Mouse (Mus musculus) ES-Bruce4 (cell line): ENCODE measurements at regions not wholly inside any gene's neighbourhood (a gene's known extent, or its start where the extent isn't known, plus 50 kb on each side); places are given as distances from the start of the nearest gene placed in this dataset.

ENCODE experiments used
- H3K27ac ChIP-seq: 2 replicates; pipeline ENCODE4 v1.5.1; 2012; ENCODE audit warnings: low read length, inconsistent platforms; ENCODE audit not compliant: insufficient read depth
- H3K27me3 ChIP-seq: 2 replicates; pipeline ENCODE4 v1.6.1; 2012; ENCODE audit warnings: mild to moderate bottlenecking, low read length, inconsistent platforms; ENCODE audit not compliant: control insufficient read depth, poor library complexity, insufficient read depth, severe bottlenecking
- H3K36me3 ChIP-seq: 2 replicates; pipeline ENCODE4 v1.6.1; 2012; ENCODE audit warnings: inconsistent platforms, mild to moderate bottlenecking, low read length, moderate library complexity; ENCODE audit not compliant: control insufficient read depth, poor library complexity, insufficient read depth, severe bottlenecking
- H3K4me1 ChIP-seq: one replicate; pipeline ENCODE4 v1.8.1; 2011; ENCODE audit warnings: low read length; ENCODE audit not compliant: control insufficient read depth, insufficient read depth
- H3K4me3 ChIP-seq: 2 replicates; pipeline ENCODE4 v1.5.1; 2011; ENCODE audit warnings: low read depth, mild to moderate bottlenecking, low read length
- H3K9ac ChIP-seq: 2 replicates; pipeline ENCODE4 v1.6.1; 2012; ENCODE audit warnings: low read depth, mild to moderate bottlenecking, inconsistent platforms; ENCODE audit not compliant: poor library complexity, severe bottlenecking
- H3K9me3 ChIP-seq: replicated peaks from 2 replicates; pipeline ENCODE4 v1.6.1; 2012; ENCODE audit warnings: mild to moderate bottlenecking, low read length, inconsistent platforms; ENCODE audit not compliant: control insufficient read depth, poor library complexity, insufficient read depth, severe bottlenecking
- CTCF ChIP-seq: IDR thresholded peaks from one replicate; pipeline ENCODE4 v1.8.1; 2011; ENCODE audit warnings: low read depth, low read length
- EP300 ChIP-seq: IDR thresholded peaks from 2 replicates; pipeline ENCODE4 v1.6.1; 2011; ENCODE audit warnings: low read depth, low read length; ENCODE audit not compliant: insufficient read depth
- POLR2A ChIP-seq: IDR thresholded peaks from one replicate; pipeline ENCODE4 v1.8.1; 2011; ENCODE audit warnings: low read length; ENCODE audit not compliant: insufficient read depth

DNA sequence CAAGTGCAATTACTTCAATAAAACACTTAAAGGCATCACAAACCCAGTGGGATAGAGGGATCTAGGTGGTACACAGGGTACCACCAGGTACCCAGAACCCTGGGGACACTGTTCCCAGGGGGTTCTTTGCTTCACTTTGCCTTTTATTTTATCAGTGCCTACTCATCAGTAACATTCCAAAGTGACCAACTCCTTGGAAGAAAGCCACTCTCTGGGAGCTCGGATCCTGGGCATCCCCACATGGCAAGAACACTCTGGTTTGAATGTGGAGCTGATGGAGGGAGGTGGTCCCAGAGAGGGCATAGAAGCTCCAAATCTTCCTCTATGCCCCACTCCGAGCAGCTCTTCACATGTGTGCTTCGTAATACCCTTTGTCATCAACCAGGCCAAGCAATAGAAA lies 137.9 kb upstream of the 1700016C15Rik start:
- no peaks in the 10 kb centered on the region for H3K4me1 ChIP-seq
- H3K27ac ChIP-seq, result no peak overlapping the region
- no peaks in the 10 kb centered on the region for H3K36me3 ChIP-seq
- no peak overlapping the region for H3K4me3 ChIP-seq
- H3K9me3 ChIP-seq, result no peaks in the 10 kb centered on the region
- TF ChIP-seq CTCF (no peak), EP300 (no peak), POLR2A (no peak)
- no peak overlapping the region for H3K9ac ChIP-seq
- no peaks in the 10 kb centered on the region for H3K27me3 ChIP-seq

GRCm38 (mm10) chr1:177592337-177592736 lies 137.3 kb upstream of the 1700016C15Rik start:
- no peaks in the 10 kb centered on the region for H3K27me3 ChIP-seq
- no peak overlapping the region for H3K4me3 ChIP-seq
- TF ChIP-seq EP300 (no peak), POLR2A (no peak), CTCF (no peak)
- no peaks in the 10 kb centered on the region for H3K9me3 ChIP-seq
- no peaks in the 10 kb centered on the region for H3K36me3 ChIP-seq
- H3K27ac ChIP-seq, result no peak overlapping the region
- H3K9ac ChIP-seq, result no peak overlapping the region
- no peaks in the 10 kb centered on the region for H3K4me1 ChIP-seq

- Histone ChIP-seq H3K4me1 (no peaks in the 10 kb centered on the region), H3K4me3 (no peak overlapping the region), H3K9ac (no peak overlapping the region), H3K27ac (no peak overlapping the region), H3K36me3 (no peaks in the 10 kb centered on the region), H3K9me3 (no peaks in the 10 kb centered on the region), H3K27me3 (no peaks in the 10 kb centered on the region)
- TF ChIP-seq POLR2A, result no peak
- no peak for TF ChIP-seq CTCF
- no peak for TF ChIP-seq EP300
These were observed 135.3 kb upstream of the 1700016C15Rik start for GRCm38 (mm10) chr1:177594341-177594740.

GRCm38 (mm10) chr1:177595326-177595914 lies 134.2 kb upstream of the 1700016C15Rik start:
- Histone ChIP-seq H3K9ac (no peak overlapping the region), H3K27ac (no peak overlapping the region), H3K27me3 (no peaks in the 10 kb centered on the region), H3K4me3 (no peak overlapping the region), H3K36me3 (no peaks in the 10 kb centered on the region), H3K4me1 (no peaks in the 10 kb centered on the region), H3K9me3 (no peaks in the 10 kb centered on the region)
- TF ChIP-seq POLR2A (no peak), CTCF (no peak), EP300 (no peak)

GRCm38 (mm10) chr1:177597036-177597435 lies 132.6 kb upstream of the 1700016C15Rik start:
- TF ChIP-seq CTCF (no peak), POLR2A (no peak), EP300 (no peak)
- Histone ChIP-seq H3K36me3 (no peaks in the 10 kb centered on the region), H3K9me3 (no peaks in the 10 kb centered on the region), H3K4me3 (no peak overlapping the region), H3K27ac (no peak overlapping the region), H3K27me3 (no peaks in the 10 kb centered on the region), H3K4me1 (no peaks in the 10 kb centered on the region), H3K9ac (no peak overlapping the region)

DNA sequence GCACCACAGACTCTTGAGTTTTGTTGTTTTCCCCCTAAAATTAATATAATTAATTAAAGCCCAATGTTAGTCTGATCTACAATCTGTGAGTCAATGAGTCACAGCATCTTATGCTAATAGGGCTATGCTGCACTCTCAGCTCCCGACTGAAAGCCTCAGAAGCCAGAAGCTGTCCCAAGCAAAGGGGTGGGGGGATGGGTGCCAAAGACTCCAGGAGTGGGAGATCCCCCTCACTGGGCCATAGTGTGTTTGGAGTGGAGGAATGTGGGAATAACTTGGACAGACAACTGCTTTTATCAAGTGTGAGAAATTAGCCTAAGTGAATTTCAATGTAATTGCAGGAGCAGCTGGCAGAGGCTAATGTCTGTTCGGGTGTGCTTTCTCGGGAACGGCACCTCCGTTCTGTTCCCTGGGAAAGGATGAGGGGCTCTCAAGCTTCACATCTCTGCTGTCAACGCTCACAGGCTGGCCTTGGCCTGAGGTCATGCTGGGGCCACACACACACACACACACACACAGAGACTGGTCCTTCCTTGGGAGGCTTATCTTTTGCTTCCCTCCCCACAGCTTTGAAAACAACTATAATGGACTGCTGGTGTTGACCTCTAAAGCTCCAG lies 124.2 kb upstream of the 1700016C15Rik start:
- no peak overlapping the region for H3K4me3 ChIP-seq
- no peak overlapping the region for H3K9ac ChIP-seq
- H3K4me1 ChIP-seq, result no peaks in the 10 kb centered on the region
- H3K27ac ChIP-seq, result no peak overlapping the region
- no peaks in the 10 kb centered on the region for H3K9me3 ChIP-seq
- no peaks in the 10 kb centered on the region for H3K36me3 ChIP-seq
- TF ChIP-seq CTCF (no peak), POLR2A (no peak), EP300 (no peak)
- no peaks in the 10 kb centered on the region for H3K27me3 ChIP-seq
